Mouse (Mus musculus): ENCODE data around the gene 4930579F01Rik. TPM values are rescaled to one million over a fixed set of nuclear protein-coding genes. Genes with fewer than 3 reads are reported as not detected.

4930579F01Rik gene
- total RNA-seq, 2 experiments from 2014 or later: not detected

- ATAC-seq (replicated peaks; ENCODE audit: poor library complexity, severe bottlenecking): no peak
These were observed 75.2 kb downstream of the 4930579F01Rik start for GRCm38 (mm10) chr3:138118392-138118791.

- no peak for ATAC-seq (replicated peaks; ENCODE audit: poor library complexity, severe bottlenecking)
These were observed 76.8 kb downstream of the 4930579F01Rik start for GRCm38 (mm10) chr3:138116871-138117270.

- ATAC-seq (replicated peaks; ENCODE audit: poor library complexity, severe bottlenecking): no peak
These were observed 79.5 kb downstream of the 4930579F01Rik start for GRCm38 (mm10) chr3:138114106-138114505.

Other genes with a start within 250 kb of the 4930579F01Rik start
- gene Dapp1, start 212.3 kb downstream of the 4930579F01Rik start, total RNA-seq (2014; fragmentation: Nextera tagmentation): 116 and 120 TPM in 2 replicates
- 125 and 126 TPM in 2 replicates for gene Dapp1, start 212.3 kb downstream of the 4930579F01Rik start, total RNA-seq (2017)
- not detected in 2 replicates for gene 1110002E22Rik, start 128.8 kb downstream of the 4930579F01Rik start, total RNA-seq (2014; fragmentation: Nextera tagmentation)
- gene 1110002E22Rik, start 128.8 kb downstream of the 4930579F01Rik start, total RNA-seq (2017): not detected in 2 replicates
- not detected in 2 replicates for gene Gm5105, start 126.4 kb downstream of the 4930579F01Rik start, total RNA-seq (2014; fragmentation: Nextera tagmentation)
- not detected in 2 replicates for gene Gm5105, start 126.4 kb downstream of the 4930579F01Rik start, total RNA-seq (2017)
- 3.9 and 9.1 TPM in 2 replicates for gene Trmt10a, start 50.4 kb downstream of the 4930579F01Rik start, total RNA-seq (2014; fragmentation: Nextera tagmentation)
- 11.0 and 20.0 TPM in 2 replicates for gene Trmt10a, start 50.4 kb downstream of the 4930579F01Rik start, total RNA-seq (2017)
- 2.2 and 2.5 TPM in 2 replicates for gene Mttp, start 48.9 kb downstream of the 4930579F01Rik start, total RNA-seq (2014; fragmentation: Nextera tagmentation)
- 2.3 and 4.7 TPM in 2 replicates for gene Mttp, start 48.9 kb downstream of the 4930579F01Rik start, total RNA-seq (2017)
- gene Adh7, start 23.9 kb upstream of the 4930579F01Rik start, total RNA-seq (2014; fragmentation: Nextera tagmentation): not detected in 2 replicates
- gene Adh7, start 23.9 kb upstream of the 4930579F01Rik start, total RNA-seq (2017): not detected in 2 replicates
- gene Adh1, start 67.2 kb upstream of the 4930579F01Rik start, total RNA-seq (2014; fragmentation: Nextera tagmentation): not detected in 2 replicates
- not detected in 2 replicates for gene Adh1, start 67.2 kb upstream of the 4930579F01Rik start, total RNA-seq (2017)
- not detected in 2 replicates for gene Adh6a, start 119.5 kb upstream of the 4930579F01Rik start, total RNA-seq (2014; fragmentation: Nextera tagmentation)
- not detected in 2 replicates for gene Adh6a, start 119.5 kb upstream of the 4930579F01Rik start, total RNA-seq (2017)
- gene Adh6b, start 147.9 kb upstream of the 4930579F01Rik start, total RNA-seq (2014; fragmentation: Nextera tagmentation): not detected in 2 replicates
- gene Adh6b, start 147.9 kb upstream of the 4930579F01Rik start, total RNA-seq (2017): not detected in 2 replicates
- not detected in 2 replicates for gene Adh4, start 221.6 kb upstream of the 4930579F01Rik start, total RNA-seq (2014; fragmentation: Nextera tagmentation)
- gene Adh4, start 221.6 kb upstream of the 4930579F01Rik start, total RNA-seq (2017): not detected in 2 replicates
- gene Adh5, start 249.3 kb upstream of the 4930579F01Rik start, total RNA-seq (2014; fragmentation: Nextera tagmentation): 108 and 128 TPM in 2 replicates
- 131 and 164 TPM in 2 replicates for gene Adh5, start 249.3 kb upstream of the 4930579F01Rik start, total RNA-seq (2017)